Mouse (Mus musculus) lung, adult 2 months (tissue): ENCODE results near the gene Lsamp. TPM values are rescaled to one million over a fixed set of nuclear protein-coding genes. Genes with fewer than 3 reads are reported as not detected.

Experiments
- DNase-seq: peaks from one replicate; pipeline ENCODE4 v3.0.0; 2022
- H3K4me1 ChIP-seq: fragments of 200-500 bp; 2 replicates; pipeline ENCODE4 v1.6.1; 2011; ENCODE audit warnings: low read length; ENCODE audit not compliant: control insufficient read depth, insufficient read depth
- H3K4me3 ChIP-seq: fragments of 200-500 bp; replicated peaks from 2 replicates; pipeline ENCODE3; 2011; ENCODE audit warnings: low read depth, mild to moderate bottlenecking, control low read depth, low read length; ENCODE audit errors: extremely low read depth
- CTCF ChIP-seq: fragments of 200-500 bp; IDR thresholded peaks from 2 replicates; pipeline ENCODE4 v1.5.1; 2011; ENCODE audit warnings: mild to moderate bottlenecking, low read length, control low read depth; ENCODE audit not compliant: insufficient read depth
- POLR2A ChIP-seq: fragments of 200-500 bp; IDR thresholded peaks from 2 replicates; pipeline ENCODE4 v1.6.1; 2011; ENCODE audit warnings: low read depth, mild to moderate bottlenecking, control low read depth, low read length, borderline replicate concordance; ENCODE audit errors: extremely low read depth
- WGBS: fragments of 180-500 bp; shearing (Covaris S2); methylation state at CpG from one replicate; pipeline ENCODE4 v1.1.7; 2018; 5-methylcytosine and 5-hydroxymethylcytosine counted together
- polyA plus RNA-seq: library from polyadenylated mRNA; depleted of rRNA; stranded (reverse); fragments of >200 nt; gene quantifications from 2 replicates; pipeline ENCODE4 v1.2.3, GENCODE M21; 2012

Gene Lsamp
- polyA plus RNA-seq, 1 experiment: 0.28 TPM

GRCm38 (mm10) chr16:41701790-41702428, 1717.7 kb downstream of the Lsamp start:
- no peak overlapping the region for H3K4me3 ChIP-seq
- no peak for DNase-seq
- H3K4me1 ChIP-seq: no peaks in the 10 kb centered on the region
- WGBS: 85% methylated on average over 5 of the region's 5 CpGs
- no peak for TF ChIP-seq POLR2A
- no peak for TF ChIP-seq CTCF

- H3K4me1 ChIP-seq: no peaks in the 10 kb centered on the region
- TF ChIP-seq POLR2A (no peak), CTCF (no peak)
- no peak overlapping the region for H3K4me3 ChIP-seq
- WGBS: 88% methylated on average over 9 of the region's 9 CpGs
- no peak for DNase-seq
Observed at GRCm38 (mm10) chr16:41728900-41729585, 1744.9 kb downstream of the Lsamp start.

- TF ChIP-seq POLR2A (no peak), CTCF (no peak)
- 96% methylated on average over 1 of the region's 1 CpGs for WGBS
- H3K4me3 ChIP-seq: no peak overlapping the region
- no peak for DNase-seq
- no peaks in the 10 kb centered on the region for H3K4me1 ChIP-seq
Observed at GRCm38 (mm10) chr16:41729911-41730310, 1745.8 kb downstream of the Lsamp start.

GRCm38 (mm10) chr16:41745037-41745436, 1760.9 kb downstream of the Lsamp start:
- Histone ChIP-seq H3K4me1 (no peaks in the 10 kb centered on the region), H3K4me3 (no peak overlapping the region)
- DNase-seq: no peak
- TF ChIP-seq CTCF (no peak), POLR2A (no peak)
- WGBS: 51% methylated on average over 4 of the region's 4 CpGs

GRCm38 (mm10) chr16:41746235-41746911, 1762.2 kb downstream of the Lsamp start:
- DNase-seq: no peak
- no peak for TF ChIP-seq CTCF
- TF ChIP-seq POLR2A: no peak
- 82% methylated on average over 11 of the region's 11 CpGs for WGBS
- H3K4me3 ChIP-seq: no peak overlapping the region
- no peaks in the 10 kb centered on the region for H3K4me1 ChIP-seq

- 85% methylated on average over 2 of the region's 2 CpGs for WGBS
Observed at GRCm38 (mm10) chr16:41747874-41748273, 1763.7 kb downstream of the Lsamp start.

GRCm38 (mm10) chr16:41748759-41749158, 1764.6 kb downstream of the Lsamp start:
- TF ChIP-seq CTCF (no peak), POLR2A (no peak)
- Histone ChIP-seq H3K4me3 (no peak overlapping the region), H3K4me1 (no peaks in the 10 kb centered on the region)
- WGBS: 88% methylated on average over 2 of the region's 2 CpGs
- no peak for DNase-seq

More at GRCm38 (mm10) chr16:41747874-41748273, 1763.7 kb downstream of the Lsamp start:
- DNase-seq: no peak
- no peaks in the 10 kb centered on the region for H3K4me1 ChIP-seq
- TF ChIP-seq CTCF: no peak
- TF ChIP-seq POLR2A: no peak
- H3K4me3 ChIP-seq: no peak overlapping the region

GRCm38 (mm10) chr16:41764285-41764684, 1780.1 kb downstream of the Lsamp start:
- no peak for TF ChIP-seq CTCF
- no peak for TF ChIP-seq POLR2A
- no peaks in the 10 kb centered on the region for H3K4me1 ChIP-seq
- DNase-seq: no peak
- WGBS: 71% methylated on average over 6 of the region's 6 CpGs
- no peak overlapping the region for H3K4me3 ChIP-seq

- TF ChIP-seq POLR2A: no peak
- TF ChIP-seq CTCF: no peak
- no peaks in the 10 kb centered on the region for H3K4me1 ChIP-seq
- WGBS: 56% methylated on average over 4 of the region's 4 CpGs
- no peak overlapping the region for H3K4me3 ChIP-seq
- no peak for DNase-seq
Observed at GRCm38 (mm10) chr16:41771427-41772125, 1787.4 kb downstream of the Lsamp start.
